Mouse (Mus musculus) frontal cortex, postnatal 10 days (tissue): ENCODE data around the gene Zscan21.

Experiments
- DNase-seq, 2 experiments: peaks; one replicate each; pipeline ENCODE4 v3.0.0; 2022; ENCODE audit warnings: low spot score in 2 of 2, mixed read lengths in 1 of 2

Gene Zscan21

GRCm38 (mm10) chr5:138118041-138118440 lies 1.3 kb downstream of the Zscan21 start:
- no peak for DNase-seq

DNA sequence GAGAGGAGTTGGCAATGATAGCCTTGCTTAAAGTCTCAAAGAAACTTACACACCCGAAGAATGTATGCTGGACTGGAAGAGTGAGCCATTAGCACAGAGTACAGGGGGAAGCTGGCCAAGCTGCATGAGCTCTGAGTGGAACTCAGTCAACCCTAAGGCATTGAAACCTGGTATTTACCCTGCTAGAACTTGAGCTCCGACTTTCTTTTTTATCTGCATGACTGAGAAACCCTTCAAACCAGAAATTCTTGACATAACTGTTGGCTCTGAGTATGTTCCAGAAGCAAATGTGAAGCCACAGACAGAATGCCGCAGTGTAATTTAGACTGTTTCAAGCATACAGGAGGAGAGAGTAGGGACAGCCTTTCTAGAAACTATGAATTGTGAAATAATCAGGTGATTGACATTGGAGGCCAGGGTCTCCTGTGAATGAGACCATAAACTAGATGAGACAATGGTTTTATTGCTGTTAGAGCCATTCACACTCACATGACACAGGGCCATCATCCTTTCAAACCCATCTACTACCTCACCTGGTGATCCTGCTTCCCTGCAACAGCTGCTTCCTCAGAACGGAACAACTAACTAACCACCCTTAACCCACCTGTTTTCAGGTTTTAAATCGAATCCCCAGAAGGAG lies 15.8 kb downstream of the Zscan21 start:
- DNase-seq: no peak

DNA sequence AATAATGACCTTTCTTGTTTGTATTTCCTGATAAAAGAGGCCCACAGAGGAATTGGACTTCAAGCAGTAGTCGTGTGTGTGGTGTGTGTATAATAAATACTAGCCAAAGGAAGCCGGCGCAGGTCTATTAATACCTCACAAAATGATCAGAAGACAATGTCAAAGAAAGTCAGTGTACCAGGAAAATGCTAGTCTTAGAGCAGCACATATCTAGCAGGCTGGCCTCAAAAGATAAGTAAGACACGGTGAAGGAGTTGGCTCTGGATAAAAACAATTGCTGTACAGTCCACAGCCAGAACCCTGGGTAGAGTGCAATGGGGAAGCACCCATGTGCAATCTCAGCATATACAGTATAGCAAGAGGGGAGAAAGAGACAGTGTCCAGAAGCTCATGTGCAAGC lies 20.6 kb downstream of the Zscan21 start:
- DNase-seq: no peak

GRCm38 (mm10) chr5:138137935-138138549 lies 21.3 kb downstream of the Zscan21 start:
- DNase-seq: no peak

GRCm38 (mm10) chr5:138138585-138138984 lies 21.9 kb downstream of the Zscan21 start:
- DNase-seq: no peak

GRCm38 (mm10) chr5:138154390-138154789 lies 37.7 kb downstream of the Zscan21 start:
- DNase-seq: no peak

- peak; percentile 84 to 85 for DNase-seq
Observed at GRCm38 (mm10) chr5:138155443-138155976, 38.8 kb downstream of the Zscan21 start, which contains the start of gene Zfp113. Gene Zfp113 (minus strand): TSS chr5:138155744.

DNA sequence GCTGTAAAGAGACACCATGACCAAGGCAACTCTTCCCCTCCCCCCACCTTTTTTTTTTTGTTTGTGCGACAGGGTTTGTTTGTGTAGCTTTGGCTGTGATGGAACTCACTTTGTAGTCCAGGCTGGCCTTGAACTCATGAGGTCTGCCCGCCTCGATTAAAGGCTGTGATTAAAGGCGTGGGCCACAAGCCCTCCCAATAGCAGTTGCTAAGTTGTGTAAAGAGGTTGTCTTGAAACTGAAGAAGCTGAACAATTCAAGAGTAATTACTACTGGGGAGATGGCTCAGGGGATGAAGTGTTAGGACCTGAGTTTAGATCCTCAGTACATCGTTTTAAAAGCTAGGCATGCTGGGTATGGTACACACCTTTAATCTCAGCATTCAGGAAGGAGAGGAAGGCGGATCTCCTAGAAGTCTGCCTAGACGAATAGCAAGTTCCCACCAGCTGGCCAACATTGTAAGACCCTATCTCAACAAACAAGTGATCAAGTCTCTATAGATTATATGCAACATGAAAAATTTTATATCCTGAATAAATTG lies 43.6 kb downstream of the Zscan21 start:
- no peak for DNase-seq

DNA sequence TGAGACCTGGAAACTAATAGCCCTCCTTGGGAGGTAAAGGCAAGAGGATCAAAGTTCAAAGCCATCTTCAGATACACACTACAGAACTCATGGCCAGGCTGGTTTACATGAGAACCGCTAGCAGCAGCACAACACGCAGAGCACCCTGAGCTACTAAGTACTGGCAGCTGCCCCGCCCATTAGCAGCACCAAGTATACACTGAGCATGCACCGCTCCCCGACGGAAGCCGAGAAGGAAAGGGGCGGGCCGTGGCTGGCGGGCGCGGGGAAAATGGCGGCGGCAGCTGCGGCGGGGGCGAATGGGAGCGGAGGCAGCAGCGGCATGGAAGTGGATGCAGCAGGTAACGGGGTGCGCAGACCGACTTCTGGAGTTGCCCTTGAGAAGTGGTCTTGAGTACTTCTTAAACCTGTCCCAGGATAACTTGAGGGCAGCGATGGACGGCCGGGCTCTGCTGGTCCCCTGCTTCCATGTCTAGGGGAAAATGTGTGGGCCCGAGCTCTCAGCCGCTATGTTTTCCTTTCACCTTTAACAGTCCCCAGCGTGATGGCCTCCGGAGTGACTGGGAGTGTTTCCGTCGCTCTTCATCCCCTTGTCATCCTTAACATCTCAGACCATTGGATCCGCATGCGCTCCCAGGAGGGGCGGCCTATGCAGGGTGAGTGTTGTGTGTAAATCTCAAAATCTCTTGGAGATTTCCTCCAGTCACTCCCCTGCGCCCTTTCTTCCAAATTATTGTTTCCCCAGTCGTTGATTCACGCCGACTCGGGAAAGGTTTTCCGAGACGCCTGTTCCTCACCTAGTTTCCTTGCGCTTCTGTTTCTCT lies 44.4 kb downstream of the Zscan21 start, which contains the start of gene Cops6:
TSS of gene Cops6 (plus strand) at position 230 of the 824 bp plus-strand sequence.
- DNase-seq: peak; percentile 90 to 93

DNA sequence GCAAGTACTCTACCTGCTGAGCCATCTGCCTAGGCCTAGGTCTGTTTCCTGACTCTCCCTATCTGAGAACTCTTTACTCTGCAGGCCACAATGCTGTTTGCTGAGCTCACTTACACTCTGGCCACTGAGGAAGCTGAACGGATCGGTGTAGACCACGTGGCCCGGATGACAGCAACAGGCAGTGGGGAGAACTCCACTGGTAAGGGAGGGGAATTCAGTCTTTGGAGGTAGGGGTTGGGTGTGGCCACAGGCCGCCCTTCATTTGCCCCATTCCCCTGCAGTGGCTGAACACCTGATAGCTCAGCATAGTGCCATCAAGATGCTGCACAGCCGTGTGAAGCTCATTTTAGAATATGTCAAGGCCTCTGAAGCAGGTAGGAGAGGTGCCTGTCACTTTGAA lies 46.3 kb downstream of the Zscan21 start:
- DNase-seq: no peak

DNA sequence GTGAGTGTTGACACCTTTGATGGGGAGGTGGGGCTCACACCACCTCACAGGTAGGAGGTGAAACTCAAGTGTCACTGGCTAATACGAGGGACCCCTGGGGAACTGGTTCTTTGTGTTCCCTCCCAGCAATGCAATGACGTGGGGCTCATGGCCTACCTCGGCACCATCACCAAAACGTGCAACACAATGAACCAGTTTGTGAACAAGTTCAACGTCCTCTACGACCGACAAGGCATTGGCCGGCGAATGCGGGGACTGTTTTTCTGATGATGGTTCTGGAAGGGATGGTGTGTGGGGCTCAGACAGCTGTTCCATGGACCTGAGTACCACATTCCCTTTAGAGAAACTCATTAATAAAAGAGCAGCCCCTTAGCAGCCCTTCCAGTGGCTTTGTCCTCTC lies 46.9 kb downstream of the Zscan21 start:
- DNase-seq: no peak

- no peak for DNase-seq
Observed at GRCm38 (mm10) chr5:138165594-138165993, 48.9 kb downstream of the Zscan21 start.

- DNase-seq: peak; percentile 89 to 93
Observed at GRCm38 (mm10) chr5:138170936-138171561, 54.3 kb downstream of the Zscan21 start.

GRCm38 (mm10) chr5:138171695-138172491 lies 55.2 kb downstream of the Zscan21 start, which contains the start of the genes Ap4m1 and Mcm7:
Gene Ap4m1 (plus strand): TSS chr5:138172002.
Gene Mcm7 (minus strand): TSS chr5:138172422.
- DNase-seq: peak; percentile 97

DNA sequence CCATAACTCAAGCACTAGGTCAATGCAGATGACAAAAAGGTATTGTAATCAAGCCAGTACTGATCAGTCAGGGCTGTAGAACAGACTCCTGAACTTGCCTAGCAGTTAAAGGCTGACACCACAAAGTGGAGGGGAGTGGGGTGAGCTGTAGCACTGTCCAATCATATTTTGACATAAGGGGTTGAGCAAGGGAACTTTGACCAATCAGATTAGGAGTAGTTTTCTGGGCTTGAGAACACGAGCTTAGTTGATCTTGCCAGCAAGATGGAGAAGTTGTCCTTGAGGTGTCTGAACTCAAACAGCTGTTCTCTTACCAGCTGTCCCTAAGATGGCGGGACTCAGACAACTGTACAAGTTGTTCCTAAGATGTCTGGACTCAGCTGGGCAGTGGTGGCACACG lies 56.5 kb downstream of the Zscan21 start:
- DNase-seq: no peak
